Mouse (Mus musculus) gastrocnemius, adult 2 months (tissue): ENCODE measurements at regions not wholly inside any gene's neighbourhood (a gene's known extent, or its start where the extent isn't known, plus 50 kb on each side); places are given as distances from the start of the nearest gene placed in this dataset.
"Not testable (repeated sequence)": the region's sequence is repeated elsewhere in the genome, so short reads cannot be mapped to it uniquely, and the experiment has no call there.

ENCODE experiments used
- DNase-seq: peaks from one replicate; pipeline ENCODE4 v3.0.0; 2022
- H3K27ac ChIP-seq: fragments of 200-600 bp; 2 replicates; pipeline ENCODE4 v1.8.1; 2022; ENCODE audit warnings: mild to moderate bottlenecking
- H3K4me3 ChIP-seq: fragments of 200-600 bp; 2 replicates; pipeline ENCODE4 v1.8.1; 2022; ENCODE audit warnings: mild to moderate bottlenecking, moderate library complexity
- CTCF ChIP-seq: fragments of 200-600 bp; IDR thresholded peaks from 2 replicates; pipeline ENCODE4 v1.8.1; 2022; ENCODE audit warnings: antibody characterized with exemption, mild to moderate bottlenecking, moderate library complexity
- intact Hi-C: fragments of 180-260 bp; cut with DNase I; formaldehyde crosslinking; loops from one replicate; pipeline ENCODE4 v1.15.1; 2025

DNA sequence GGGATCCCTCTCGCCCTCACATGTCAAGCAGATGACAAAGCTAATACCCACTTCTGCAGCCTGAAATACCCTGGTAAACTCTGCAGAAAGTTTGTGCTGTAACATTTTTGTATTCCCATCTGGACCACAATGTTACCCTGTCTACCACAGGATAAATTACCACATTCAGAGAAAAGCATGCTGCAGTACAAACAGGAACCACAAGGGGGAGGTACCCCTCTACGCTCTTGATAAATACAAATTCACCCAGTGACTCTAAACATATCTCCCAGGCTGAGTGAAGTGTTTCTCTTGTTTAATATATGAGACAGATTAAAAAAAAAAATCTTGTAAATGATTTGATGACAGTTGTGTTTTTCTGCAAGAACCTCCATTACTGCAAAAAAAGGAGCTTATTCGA is 549.8 kb upstream of the Olfr1507 start:
- TF ChIP-seq CTCF: peak; percentile 26; the same call in 1 of the 2 replicates
- H3K27ac ChIP-seq, intact Hi-C loops, H3K4me3 ChIP-seq, DNase-seq: not testable (repeated sequence)

DNA sequence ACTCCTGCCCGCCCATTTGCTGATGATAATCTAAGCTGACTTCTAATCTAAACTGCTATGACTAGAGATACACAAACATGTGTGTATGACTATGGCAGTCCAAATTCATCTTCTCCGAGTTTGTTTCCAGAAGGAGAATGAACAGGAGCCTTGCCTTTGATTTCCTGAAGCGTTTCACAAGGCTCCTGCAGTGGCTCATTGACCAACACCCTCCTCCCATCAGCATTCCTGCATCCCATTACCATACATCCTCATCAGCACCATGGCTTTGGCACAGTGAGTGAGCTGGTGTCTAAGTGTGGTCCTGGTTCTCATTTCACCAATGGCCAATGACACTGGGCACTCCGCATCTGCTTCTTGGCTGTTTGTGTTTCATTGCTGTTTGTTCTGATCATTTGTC is 548.6 kb upstream of the Olfr1507 start:
- intact Hi-C loops, H3K27ac ChIP-seq, H3K4me3 ChIP-seq, DNase-seq: not testable (repeated sequence)

DNA sequence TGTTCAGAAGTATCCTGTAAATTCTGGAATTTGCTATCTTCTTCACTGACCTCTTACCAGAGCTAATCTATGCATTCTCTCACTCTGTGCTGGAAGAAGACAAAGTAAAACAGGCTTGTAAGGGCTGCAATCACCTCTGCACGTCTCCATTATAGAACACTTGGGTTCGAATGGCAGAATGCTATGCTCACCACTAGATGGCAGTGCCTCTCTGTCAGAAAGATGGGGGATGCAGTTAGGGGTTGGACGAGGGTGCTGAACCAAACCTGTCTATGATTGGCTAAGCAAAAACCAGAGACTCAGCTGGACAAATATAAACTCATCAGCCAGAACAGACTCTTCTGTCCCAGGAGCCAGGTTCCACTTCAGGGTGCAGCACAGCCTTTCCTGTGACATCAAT is 546.5 kb upstream of the Olfr1507 start:
- H3K27ac ChIP-seq, intact Hi-C loops, DNase-seq, H3K4me3 ChIP-seq: not testable (repeated sequence)

DNA sequence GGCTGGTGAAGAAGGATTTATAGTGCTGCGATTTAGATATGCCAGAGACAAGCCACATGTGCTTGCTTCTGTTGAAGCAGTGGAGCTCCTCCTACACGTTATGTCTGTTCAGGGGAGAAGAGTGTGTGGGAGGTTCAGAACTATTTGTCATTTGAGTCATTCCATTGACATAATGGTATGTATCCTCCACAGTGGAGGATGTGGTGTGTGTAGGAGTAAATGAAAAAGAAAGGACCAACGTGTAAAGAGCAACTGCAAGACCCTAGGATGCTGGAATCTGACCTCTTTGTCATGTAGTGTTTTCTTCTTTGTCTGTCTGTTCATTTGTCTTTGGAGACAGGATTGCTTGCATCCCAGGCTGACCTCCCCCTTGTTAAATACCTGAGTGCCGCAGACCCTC is 543.9 kb upstream of the Olfr1507 start:
- intact Hi-C loops, H3K4me3 ChIP-seq, H3K27ac ChIP-seq, DNase-seq: not testable (repeated sequence)

DNA sequence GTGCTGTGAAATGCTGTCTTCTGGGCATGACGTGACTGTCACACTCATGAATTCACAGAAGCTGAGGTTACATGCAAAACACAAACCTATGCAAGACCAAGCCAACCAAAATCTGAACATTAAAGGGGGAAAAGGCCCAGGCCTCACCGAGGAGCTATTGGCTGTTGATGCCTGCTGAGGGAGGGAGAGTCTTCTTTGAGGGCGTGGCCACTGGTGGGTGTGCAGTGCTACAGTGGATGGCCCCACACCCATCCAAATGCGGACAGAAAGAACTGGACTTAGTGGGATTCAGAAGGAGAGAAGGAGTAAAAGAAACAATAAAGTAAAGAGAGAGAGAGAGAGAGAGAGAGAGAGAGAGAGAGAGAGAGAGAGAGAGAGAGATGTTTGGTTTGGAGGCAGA is 539.4 kb upstream of the Olfr1507 start:
- DNase-seq, H3K27ac ChIP-seq, H3K4me3 ChIP-seq, intact Hi-C loops: not testable (repeated sequence)

DNA sequence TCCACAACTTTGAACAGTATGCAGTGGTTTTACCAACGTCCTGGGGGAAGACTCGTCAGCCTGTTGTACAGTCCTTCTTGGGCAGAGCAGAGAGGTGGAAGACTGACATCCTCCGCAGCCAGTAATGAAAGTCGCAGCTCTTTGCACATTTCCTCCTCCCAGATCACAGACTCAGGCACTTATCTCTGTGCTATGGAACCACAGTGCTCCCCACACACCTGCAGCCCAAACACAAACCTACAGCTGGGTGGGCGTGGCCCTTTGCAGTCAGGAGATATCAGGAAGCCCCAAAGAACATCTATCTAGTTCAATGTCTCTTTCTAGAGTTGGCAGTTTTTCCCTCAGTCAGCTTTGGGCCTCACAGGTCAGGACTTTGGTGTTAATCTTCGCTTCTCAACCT is 537.7 kb upstream of the Olfr1507 start:
- DNase-seq, intact Hi-C loops, H3K4me3 ChIP-seq, H3K27ac ChIP-seq: not testable (repeated sequence)

DNA sequence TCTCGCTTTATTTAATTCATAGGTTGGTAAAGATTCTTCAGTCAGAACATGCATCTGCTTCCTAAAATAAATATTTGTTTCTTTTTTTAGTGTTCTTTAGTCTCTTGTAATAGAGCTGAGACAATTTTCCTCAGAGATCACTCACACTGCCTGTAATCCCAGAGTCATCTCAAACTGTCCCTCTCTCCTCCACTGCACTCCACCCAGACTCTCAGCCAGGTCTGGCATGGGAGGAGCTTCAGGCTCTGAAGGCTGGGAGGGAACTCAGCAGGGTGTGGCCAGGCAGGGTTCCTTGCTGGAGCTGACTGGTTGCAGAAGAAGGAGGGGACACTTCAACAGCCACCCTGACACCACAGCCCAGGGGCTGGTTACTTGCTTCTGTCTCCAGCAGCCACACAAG is 536.9 kb upstream of the Olfr1507 start:
- H3K27ac ChIP-seq, intact Hi-C loops, DNase-seq, H3K4me3 ChIP-seq: not testable (repeated sequence)

DNA sequence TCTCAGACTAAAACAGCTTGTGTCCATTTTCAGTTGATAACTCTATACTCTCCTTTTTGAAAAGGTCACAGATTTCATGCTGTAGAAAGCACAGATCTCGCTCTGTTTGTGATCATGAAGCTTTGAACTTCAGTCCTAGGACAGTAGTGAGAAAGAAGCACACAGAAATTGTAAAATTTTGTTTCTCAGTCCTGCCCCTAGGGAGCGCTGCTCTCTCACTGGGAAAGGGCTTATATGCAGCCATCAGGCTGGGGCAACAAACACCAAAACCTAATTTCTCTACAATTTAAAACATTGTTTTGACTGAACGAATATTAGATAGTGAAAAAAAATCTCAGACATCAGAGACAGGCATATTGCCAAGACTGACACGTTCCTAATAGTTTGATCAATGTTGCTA is 534.7 kb upstream of the Olfr1507 start:
- H3K4me3 ChIP-seq, intact Hi-C loops, H3K27ac ChIP-seq, DNase-seq: not testable (repeated sequence)

DNA sequence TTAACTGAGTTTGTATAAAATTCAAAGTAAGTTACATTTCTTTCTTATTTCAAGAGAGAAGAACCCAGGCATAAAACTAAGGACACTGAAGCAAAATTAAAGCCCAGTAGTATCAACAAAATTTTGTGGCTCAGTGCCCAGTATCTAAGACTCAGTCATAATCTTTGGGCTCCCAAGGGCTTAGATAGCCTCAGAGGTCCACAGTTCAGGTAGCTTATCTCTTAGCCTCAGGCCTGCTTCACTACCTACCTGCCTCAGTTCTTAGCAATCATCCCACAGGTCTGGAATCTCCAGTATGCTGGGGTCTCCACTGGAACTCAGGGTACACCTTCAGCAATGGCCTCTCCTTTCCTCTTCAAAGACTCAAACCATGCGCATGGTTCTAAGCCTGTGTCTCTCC is 531.4 kb upstream of the Olfr1507 start:
- DNase-seq, H3K27ac ChIP-seq, intact Hi-C loops, H3K4me3 ChIP-seq: not testable (repeated sequence)

DNA sequence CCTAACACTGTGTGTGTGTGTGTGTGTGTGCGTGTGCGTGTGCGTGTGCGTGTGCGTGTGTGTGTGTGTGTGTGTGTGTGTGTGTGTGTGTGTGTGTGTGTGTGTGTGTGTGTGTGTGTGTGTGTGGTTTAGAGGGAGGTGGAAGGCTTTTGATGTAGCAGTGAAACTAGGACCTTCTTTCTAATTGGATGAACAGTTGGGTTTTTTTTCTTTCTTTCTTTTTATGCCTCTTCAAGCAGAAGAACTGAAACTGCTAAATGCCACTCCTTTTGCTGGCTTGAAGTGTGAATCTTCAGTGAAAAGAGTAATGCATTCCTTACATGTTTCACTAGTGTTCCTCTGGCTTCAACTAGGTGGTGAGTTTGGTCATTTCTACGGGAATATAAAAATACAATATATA is 524.6 kb upstream of the Olfr1507 start:
- intact Hi-C loops, H3K27ac ChIP-seq, DNase-seq, H3K4me3 ChIP-seq: not testable (repeated sequence)

DNA sequence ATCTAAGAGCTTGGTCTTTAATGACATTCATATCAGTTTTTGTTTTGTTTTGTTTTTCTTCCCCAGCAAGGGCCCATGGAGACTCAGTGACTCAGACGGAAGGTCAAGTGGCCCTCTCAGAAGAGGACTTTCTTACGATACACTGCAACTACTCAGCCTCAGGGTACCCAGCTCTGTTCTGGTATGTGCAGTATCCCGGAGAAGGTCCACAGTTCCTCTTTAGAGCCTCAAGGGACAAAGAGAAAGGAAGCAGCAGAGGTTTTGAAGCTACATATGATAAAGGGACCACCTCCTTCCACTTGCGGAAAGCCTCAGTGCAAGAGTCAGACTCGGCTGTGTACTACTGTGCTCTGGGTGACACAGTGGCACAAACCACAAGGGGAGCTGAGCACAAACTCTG is 512.2 kb upstream of the Olfr1507 start:
- intact Hi-C loops, H3K27ac ChIP-seq, DNase-seq, H3K4me3 ChIP-seq: not testable (repeated sequence)

DNA sequence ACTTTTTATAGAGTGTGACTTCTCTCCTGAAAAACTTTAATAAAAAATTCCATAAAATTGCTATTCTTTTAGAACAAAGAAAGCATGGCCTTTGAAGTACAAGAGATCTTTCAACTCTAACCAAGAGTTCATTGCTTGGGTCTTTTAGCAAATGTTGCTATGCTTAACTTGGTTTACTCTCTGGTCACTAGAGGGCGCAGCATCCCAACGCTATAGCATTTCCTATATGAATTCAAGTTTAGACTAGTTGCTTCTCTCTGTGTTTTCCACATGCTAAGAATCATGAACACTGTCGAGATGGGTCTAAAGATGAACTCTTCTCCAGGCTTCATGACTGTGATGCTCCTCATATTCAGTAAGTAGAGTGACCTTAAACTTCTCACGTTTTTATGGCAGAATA is 511.8 kb upstream of the Olfr1507 start:
- DNase-seq, H3K4me3 ChIP-seq, intact Hi-C loops, H3K27ac ChIP-seq: not testable (repeated sequence)

DNA sequence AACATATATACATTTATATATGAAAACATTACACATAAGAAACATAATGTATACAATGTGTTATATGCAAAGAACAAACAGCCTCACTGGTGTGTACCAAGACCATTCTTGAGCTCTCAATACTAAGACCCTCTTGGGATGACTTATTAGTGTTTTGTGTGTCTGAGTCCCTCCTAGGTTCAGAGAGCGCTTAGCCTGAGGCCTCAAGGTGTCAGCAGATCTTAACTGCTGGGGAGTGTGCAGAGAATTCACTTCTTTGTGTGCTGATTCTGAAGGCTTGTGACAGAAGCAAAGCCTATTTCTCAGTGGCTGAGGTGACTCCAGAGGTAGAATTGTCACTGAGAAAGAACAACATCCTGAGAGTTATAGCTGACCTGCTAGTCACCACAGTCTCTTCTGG is 505.7 kb upstream of the Olfr1507 start:
- H3K4me3 ChIP-seq, H3K27ac ChIP-seq, intact Hi-C loops, DNase-seq: not testable (repeated sequence)

DNA sequence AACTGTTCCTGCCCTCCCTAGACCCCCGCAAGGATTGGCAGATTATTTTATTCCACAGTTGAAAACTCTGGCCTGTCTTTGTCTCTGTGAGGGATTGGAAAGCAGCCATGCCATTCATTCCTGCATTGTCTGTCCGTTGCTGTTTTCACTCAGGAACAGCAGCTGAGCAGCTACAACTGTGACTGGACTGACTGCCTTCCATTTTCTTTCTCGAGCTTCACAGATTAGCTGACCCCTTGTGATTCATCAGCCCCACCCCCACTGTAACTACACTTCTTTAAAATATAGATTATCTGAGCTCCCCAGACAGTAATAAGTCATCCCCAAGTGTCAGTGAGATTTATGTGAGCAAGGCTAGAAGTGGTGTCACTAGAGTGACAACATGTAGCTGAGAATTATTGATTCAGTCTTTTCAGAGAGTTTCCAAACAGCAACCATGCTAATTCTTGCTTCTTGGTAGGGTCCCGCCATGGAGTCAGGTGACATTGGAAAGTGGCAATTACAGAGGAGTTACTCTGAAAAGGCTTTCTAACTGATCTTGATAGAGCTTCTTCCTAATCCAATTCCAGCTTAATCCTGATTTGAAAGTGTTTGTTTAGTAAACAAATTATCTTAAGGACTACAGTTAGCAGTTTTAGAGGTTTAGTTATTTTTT is 496.7 kb upstream of the Olfr1507 start:
- DNase-seq, intact Hi-C loops, H3K4me3 ChIP-seq, H3K27ac ChIP-seq: not testable (repeated sequence)

DNA sequence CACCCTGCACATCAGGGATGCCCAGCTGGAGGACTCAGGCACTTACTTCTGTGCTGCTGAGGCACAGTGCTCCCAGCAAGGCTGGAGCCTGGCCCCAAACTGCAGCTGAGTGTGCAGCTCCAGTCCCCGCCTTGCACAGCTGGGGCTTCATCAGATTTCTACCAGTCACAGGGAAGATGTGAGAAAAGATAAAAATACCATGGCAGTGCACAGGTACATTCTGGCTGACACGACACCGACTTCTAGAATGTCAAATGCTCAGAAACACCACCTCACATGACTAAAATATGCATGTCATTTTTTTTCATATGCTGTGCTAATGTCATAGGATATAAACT is 495.7 kb upstream of the Olfr1507 start:
- intact Hi-C loops, H3K4me3 ChIP-seq, H3K27ac ChIP-seq, DNase-seq: not testable (repeated sequence)

DNA sequence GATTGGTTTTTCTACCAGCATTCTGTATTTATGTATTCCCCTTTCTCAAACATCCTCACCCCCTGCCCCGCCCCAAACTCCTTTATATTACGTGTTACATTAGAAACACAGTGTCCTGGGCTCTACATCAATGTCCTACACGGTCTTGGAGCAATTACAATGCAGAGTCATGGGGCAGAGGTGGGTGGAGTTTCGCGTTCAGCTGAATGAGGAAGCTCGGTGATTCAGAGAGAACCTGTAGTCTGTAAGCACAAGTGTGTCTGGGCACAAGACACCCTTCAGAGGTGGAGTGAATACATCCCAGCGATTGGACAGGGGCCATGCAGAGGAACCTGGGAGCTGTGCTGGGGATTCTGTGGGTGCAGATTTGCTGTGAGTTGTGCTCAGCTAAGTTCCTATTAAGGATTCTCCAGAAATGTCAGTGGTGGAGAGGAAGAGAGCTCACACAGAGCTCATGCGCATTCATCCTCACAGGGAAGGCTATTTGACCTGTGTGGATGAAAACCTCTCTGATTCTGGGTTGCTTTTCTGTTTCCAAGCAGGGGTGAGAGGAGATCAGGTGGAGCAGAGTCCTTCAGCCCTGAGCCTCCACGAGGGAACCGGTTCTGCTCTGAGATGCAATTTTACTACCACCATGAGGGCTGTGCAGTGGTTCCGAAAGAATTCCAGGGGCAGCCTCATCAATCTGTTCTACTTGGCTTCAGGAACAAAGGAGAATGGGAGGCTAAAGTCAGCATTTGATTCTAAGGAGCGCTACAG is 495.2 kb upstream of the Olfr1507 start:
- H3K27ac ChIP-seq, H3K4me3 ChIP-seq, intact Hi-C loops, DNase-seq: not testable (repeated sequence)

DNA sequence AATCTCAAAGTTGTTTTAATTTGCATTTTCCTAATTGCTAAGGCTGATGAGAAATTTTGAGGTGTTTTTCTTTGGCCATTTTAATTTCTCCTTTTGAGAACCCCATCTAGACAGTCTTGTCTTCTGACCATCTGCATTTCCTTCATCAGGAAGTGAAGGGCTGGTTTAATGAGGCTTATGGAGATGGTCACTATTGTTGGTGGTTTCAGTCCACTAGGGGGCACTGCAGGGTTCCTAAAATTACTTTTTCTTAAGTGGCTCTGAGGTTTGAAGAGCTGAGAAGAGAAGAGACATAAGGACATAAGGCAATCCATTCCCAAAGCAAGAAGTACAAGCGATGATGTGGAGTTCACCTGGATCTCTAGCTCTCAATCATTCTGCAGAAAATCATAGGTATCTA is 494.4 kb upstream of the Olfr1507 start:
- intact Hi-C loops, DNase-seq, H3K4me3 ChIP-seq, H3K27ac ChIP-seq: not testable (repeated sequence)

DNA sequence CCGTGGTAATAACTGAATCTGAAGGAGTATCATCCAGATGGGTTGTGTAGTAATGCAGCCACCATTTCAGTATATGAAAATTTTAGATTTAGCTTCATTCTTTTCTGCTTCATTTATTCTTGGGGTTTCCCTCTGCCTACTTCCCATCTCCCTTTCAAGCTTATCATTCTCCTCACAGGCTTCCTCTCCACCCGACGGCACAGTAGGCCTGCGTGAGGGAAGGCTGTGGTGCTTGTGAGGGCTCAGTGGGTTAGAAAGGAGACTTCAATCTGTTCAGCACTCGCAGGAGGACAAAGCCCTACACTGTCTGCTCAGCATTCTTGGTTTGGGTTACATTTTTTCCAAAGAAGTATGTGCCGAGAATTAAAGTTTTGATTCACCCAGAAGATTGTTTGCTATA is 493.0 kb upstream of the Olfr1507 start:
- H3K4me3 ChIP-seq, H3K27ac ChIP-seq, DNase-seq, intact Hi-C loops: not testable (repeated sequence)
